Mouse (Mus musculus) thymus, postnatal 14 days (tissue): Measurements from ENCODE around the gene Vmn2r66.

Experiments
- DNase-seq: peaks from one replicate; pipeline ENCODE4 v3.0.0; 2021

Vmn2r66 gene

DNA sequence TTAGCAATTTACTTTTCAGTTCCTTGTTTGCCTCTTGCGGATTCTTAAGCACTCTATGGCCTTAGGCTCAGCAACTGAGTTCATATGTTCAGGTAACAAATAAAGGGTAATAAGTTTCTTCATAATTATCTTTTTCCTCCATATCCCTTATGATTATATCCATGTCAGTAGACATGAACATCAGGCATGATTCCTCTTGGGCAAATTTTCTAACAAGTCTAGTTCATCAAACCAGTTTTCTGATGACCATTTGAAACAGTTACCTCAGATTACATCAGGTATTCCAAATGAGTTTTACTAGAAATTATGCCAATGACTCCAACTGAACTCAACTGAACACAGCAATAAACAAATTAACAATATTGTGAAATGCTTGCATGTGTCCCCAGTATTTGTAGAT, at the start of gene Vmn2r66:
Gene Vmn2r66, minus strand, starts transcription at position 101 of the 400 bp plus-strand sequence.
- no peak for DNase-seq

DNA sequence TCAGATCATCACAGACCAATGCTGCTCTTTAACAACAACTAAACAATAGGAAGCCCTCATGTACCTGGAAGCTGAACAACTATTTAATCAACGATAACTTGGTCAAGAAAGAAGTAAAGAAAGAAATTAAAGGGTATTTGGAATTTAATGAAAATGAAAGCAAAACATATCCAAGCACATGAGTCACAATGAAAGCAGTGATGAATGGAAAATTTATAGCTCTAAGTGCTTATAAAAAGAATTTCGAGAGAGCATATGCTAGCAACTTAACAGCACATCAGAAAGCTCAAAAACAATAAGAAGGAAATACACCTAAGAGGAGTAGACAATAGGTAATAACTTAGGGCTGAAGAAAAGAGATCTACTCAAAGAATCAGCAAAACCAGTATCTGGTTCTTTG, 15.4 kb downstream of the Vmn2r66 start:
- DNase-seq, result no peak

DNA sequence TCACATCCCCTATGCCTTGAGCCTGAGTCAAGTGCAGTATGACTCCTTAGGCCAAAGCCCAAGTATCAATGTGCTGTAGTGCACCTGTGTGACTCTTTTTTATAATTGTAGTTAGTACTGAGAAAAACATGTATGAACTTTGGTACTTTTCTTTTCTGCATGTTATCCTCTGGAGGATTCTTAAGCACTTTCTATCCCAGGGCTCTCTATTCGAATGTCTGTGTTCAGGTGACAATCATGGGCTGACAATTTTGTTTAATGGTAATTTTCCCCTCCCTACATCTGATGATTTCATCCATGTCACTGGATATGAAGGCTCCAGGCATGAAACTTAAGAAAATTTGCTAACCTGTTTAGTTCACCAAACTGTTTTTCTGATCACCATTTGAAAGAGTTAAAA, 48.1 kb downstream of the Vmn2r66 start, which contains the start of gene Vmn2r65:
Gene Vmn2r65, minus strand, starts transcription at position 101 of the 400 bp plus-strand sequence.
- no peak for DNase-seq
